20 mouse cellular contexts compared by ENCODE assay signal in genomic region chr5:54186076-54186676, GRCm38 (mm10).
A peak's percentile ranks its signal among the peaks of the same experiment; 100 is the strongest.
DNase-seq lines count a peak whose midpoint lies in the region; ATAC-seq lines count a peak whose summit lies in the region.
"Had no signal": no experiment of that assay in that cellular context is flagged by ENCODE, and none has a peak within 500 bp of the region (broad histone marks: within the 10 kb centered on the region; RNA-seq: fewer than 3 reads in every experiment).

No protein-coding gene starts in this region.

- no peaks in the 10 kb centered on the region for H3K36me3 ChIP-seq in liver, embryonic 11.5 days (ENCODE audit: control insufficient read depth, insufficient read depth, low read length)
- H3K36me3 ChIP-seq: embryonic facial prominence, embryonic 10.5 days; limb, embryonic 12.5 days had no signal

- H3K27me3 ChIP-seq in liver, embryonic 11.5 days (replicated peaks; ENCODE audit: control insufficient read depth, insufficient read depth, low read length) = no peaks in the 10 kb centered on the region
- H3K27me3 ChIP-seq: megakaryocyte, embryonic 14.5 days had no signal

- no peak overlapping the region for H3K4me2 ChIP-seq in liver, embryonic 11.5 days
- H3K4me2 ChIP-seq: limb, embryonic 12.5 days had no signal

- DNase-seq in liver = peak; percentile 27
- DNase-seq in liver, embryonic 11.5 days (ENCODE audit: low spot score) = no peak
- peak; percentile 16 for DNase-seq in retina, embryonic 14.5 days (ENCODE audit: low spot score)
- no peak for DNase-seq in retina, postnatal 1 day
- peak; percentile 21 for DNase-seq in lung, postnatal 14 days
- no peak for DNase-seq in left cerebral cortex, postnatal 4 days
- no peak for DNase-seq in layer of hippocampus, adult 9-11 months
- DNase-seq: adrenal gland, postnatal 10 days; B cell, adult 2 months; cerebellum, adult 18-20 months; heart, adult 18-20 months; heart, postnatal 4 days; kidney, postnatal 10 days; right cerebral cortex, adult 18-20 months had no signal

- H3K9me3 ChIP-seq in liver, embryonic 11.5 days (ENCODE audit: control insufficient read depth, low read length) = no peaks in the 10 kb centered on the region
- H3K9me3 ChIP-seq: embryonic facial prominence, embryonic 10.5 days; limb, embryonic 12.5 days had no signal

- no peaks in the 10 kb centered on the region for H3K4me1 ChIP-seq in liver, embryonic 11.5 days (replicated peaks; ENCODE audit: control insufficient read depth, insufficient read depth, low read length)
- H3K4me1 ChIP-seq: limb, embryonic 12.5 days; megakaryocyte, embryonic 14.5 days had no signal

- no peak for ATAC-seq in liver, embryonic 11.5 days (replicated peaks; ENCODE audit: low FRiP score)
- ATAC-seq: forebrain, embryonic 16.5 days; intestine, embryonic 16.5 days; midbrain, embryonic 16.5 days had no signal

- H3K4me3 ChIP-seq in liver, embryonic 11.5 days (ENCODE audit: low read depth, low read length) = no peak overlapping the region
- H3K4me3 ChIP-seq: embryonic facial prominence, embryonic 10.5 days; limb, embryonic 12.5 days; megakaryocyte, embryonic 14.5 days had no signal

- H3K27ac ChIP-seq in liver, embryonic 11.5 days (ENCODE audit: low read depth, low read length) = no peak overlapping the region
- H3K27ac ChIP-seq: embryonic facial prominence, embryonic 10.5 days; limb, embryonic 12.5 days had no signal

- intact Hi-C loops in left cerebral cortex, postnatal 4 days (cut with DNase I) = no loop called here

- 65% methylated on average over 11 of the region's 11 CpGs for WGBS in liver, embryonic 11.5 days

- no peak overlapping the region for H3K9ac ChIP-seq in liver, embryonic 11.5 days (ENCODE audit: low read depth, low read length)
- H3K9ac ChIP-seq: limb, embryonic 12.5 days had no signal

Comparison
In these comparisons a context has a peak if more than half of its experiments do, and no peak if none do; other contexts are left out.
1. DNase-seq: peak in liver (single experiment), retina, embryonic 14.5 days (single experiment) and lung, postnatal 14 days (single experiment); none in liver, embryonic 11.5 days (single experiment), retina, postnatal 1 day (single experiment), left cerebral cortex, postnatal 4 days (single experiment) and layer of hippocampus, adult 9-11 months (single experiment).